Mouse (Mus musculus) limb, embryonic 13.5 days (tissue): ENCODE measurements around the gene Ddx47. TPM values are rescaled to one million over a fixed set of nuclear protein-coding genes. Genes with fewer than 3 reads are reported as not detected.

ENCODE experiments used
- polyA plus RNA-seq: library from polyadenylated mRNA; unstranded; fragments of >200 nt; fragmentation: Nextera tagmentation; extraction: Ambion mirVana; gene quantifications from 2 replicates; pipeline ENCODE4 v1.2.1, GENCODE M21; 2015

The Ddx47 gene
- polyA plus RNA-seq, 1 experiment from 2014 or later = 120 TPM

Other genes with a start within 250 kb of the Ddx47 start
- 16.8 and 17.1 TPM in 2 replicates for gene Dusp16, start 219.0 kb upstream of the Ddx47 start, polyA plus RNA-seq
- 2.6 and 3.0 TPM in 2 replicates for gene Crebl2, start 181.5 kb upstream of the Ddx47 start, polyA plus RNA-seq
- gene Gpr19, start 113.0 kb upstream of the Ddx47 start, polyA plus RNA-seq = 7.3 and 8.2 TPM in 2 replicates
- 20.4 and 22.3 TPM in 2 replicates for gene Cdkn1b, start 91.2 kb upstream of the Ddx47 start, polyA plus RNA-seq
- gene Apold1, start 29.9 kb upstream of the Ddx47 start, polyA plus RNA-seq = 4.4 and 5.0 TPM in 2 replicates
- 2.1 and 2.5 TPM in 2 replicates for gene Gprc5a, start 54.0 kb downstream of the Ddx47 start, polyA plus RNA-seq
- gene Gprc5d, start 106.7 kb downstream of the Ddx47 start, polyA plus RNA-seq = not detected in 2 replicates
- gene Fam234b, start 186.4 kb downstream of the Ddx47 start, polyA plus RNA-seq = 27.0 and 30.3 TPM in 2 replicates
- 9.4 and 10.2 TPM in 2 replicates for gene Hebp1, start 186.4 kb downstream of the Ddx47 start, polyA plus RNA-seq
- 0.86 and 1.0 TPM in 2 replicates for gene Gsg1, start 242.7 kb downstream of the Ddx47 start, polyA plus RNA-seq